Mouse (Mus musculus) CH12F3 (cell line): ENCODE results near the gene Brk1.

Experiments used
- in situ Hi-C: fragments of 300-500 bp; cut with MboI; formaldehyde crosslinking; loops from 2 replicates; pipeline ENCODE4 v1.14.3; 2020; ENCODE audit warnings: low sequenced_read_pairs

The Brk1 gene

DNA sequence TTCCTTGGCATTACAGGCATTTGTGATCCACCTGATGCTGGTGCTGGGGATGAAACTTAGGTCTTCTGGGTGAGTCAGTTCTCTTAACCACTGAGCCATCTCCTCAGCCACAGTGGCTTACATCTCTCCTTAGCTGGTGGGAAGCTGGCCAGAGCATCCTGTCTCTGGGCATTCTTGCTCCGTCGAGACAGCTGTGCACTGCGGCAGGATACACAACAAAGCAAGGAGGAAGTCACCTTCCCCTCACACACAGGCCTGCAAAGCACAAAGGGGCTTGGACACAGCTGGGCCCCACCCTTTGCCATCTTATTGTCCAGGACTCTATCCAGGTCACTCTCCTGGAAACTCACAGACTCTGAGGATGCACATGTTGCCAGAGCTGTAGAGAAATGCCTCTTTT lies 53.7 kb downstream of the Brk1 start:
- in situ Hi-C loops: no loop called here

DNA sequence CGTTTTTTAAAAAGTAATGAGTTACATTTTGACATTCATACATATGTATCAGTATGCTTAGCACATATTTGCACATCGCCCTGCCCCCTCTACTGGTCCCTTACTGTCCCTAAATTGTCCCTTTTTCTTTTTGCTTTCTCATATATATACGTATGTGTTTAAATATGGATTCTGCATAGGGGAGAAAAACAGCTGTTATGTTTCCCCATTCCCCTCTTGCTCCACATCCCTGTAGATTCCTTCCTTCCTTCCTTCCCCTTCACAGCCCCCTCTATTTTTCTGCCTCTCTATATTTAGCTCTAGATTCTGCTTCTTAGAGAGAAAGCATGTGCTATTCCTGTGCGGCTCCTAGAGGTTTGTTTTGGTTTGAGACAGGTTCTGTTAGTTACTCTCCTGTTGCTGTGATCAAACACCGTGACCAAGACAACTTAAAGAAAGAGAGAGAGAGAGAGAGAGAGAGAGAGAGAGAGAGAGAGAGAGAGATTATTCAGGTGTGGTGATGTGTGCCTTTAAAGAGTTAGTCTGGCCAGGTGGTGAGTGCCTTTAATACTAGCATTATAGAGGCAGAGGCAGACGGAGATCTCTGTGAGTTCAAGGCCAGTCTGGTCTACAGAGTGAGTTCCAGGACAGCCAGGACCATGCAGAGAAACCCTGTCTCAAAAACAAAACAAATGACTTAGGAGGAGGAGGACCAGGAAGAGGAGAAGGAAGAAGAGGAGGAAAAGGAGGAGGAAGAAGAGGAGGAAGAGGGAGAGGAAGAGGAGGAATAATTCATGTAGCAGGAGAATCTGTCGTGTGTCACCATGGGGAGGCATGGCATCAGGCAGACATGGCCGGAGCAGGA lies 55.3 kb downstream of the Brk1 start:
- in situ Hi-C loops: no loop called here

DNA sequence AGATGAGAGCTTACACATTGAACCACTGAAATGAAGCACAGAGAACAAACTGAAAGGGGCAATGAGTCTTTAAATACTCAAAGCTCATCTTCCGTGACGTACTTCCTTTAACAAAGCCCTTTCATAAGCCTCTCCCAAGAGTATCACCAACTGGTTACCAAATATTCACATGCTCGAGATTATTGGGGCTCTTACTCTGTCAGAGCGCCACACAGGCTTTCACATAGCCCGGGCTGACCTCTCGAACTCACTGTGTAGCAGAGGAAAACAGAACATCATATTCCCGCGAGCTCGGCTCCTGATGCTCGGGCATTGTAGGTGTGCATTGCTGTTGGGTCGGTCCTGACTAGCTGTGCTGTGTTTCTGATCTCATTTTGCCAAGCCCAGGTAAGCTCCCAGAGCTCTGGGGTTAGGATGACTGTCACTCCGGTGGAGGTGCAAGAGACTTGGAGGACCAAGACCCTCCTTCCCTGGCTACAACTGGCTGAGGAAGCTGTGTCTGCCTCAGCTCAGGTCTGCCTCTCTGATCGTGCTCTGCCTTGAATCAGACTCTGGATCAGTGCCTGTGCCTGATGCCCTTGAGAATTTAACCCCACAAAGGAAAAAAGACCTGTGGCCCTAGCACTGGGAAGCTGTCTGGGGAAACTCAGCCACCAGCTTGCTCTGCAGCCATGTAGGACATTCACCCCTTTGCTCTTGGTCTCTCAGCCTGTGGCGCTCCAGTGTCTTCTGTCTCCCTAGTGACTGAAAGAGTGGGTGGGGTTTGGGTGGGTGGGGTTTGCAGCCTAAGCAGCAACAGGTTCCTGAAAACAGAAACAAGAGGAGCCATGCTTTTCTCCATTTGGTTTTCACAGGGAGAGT lies 56.1 kb downstream of the Brk1 start:
- in situ Hi-C loops: no loop called here

DNA sequence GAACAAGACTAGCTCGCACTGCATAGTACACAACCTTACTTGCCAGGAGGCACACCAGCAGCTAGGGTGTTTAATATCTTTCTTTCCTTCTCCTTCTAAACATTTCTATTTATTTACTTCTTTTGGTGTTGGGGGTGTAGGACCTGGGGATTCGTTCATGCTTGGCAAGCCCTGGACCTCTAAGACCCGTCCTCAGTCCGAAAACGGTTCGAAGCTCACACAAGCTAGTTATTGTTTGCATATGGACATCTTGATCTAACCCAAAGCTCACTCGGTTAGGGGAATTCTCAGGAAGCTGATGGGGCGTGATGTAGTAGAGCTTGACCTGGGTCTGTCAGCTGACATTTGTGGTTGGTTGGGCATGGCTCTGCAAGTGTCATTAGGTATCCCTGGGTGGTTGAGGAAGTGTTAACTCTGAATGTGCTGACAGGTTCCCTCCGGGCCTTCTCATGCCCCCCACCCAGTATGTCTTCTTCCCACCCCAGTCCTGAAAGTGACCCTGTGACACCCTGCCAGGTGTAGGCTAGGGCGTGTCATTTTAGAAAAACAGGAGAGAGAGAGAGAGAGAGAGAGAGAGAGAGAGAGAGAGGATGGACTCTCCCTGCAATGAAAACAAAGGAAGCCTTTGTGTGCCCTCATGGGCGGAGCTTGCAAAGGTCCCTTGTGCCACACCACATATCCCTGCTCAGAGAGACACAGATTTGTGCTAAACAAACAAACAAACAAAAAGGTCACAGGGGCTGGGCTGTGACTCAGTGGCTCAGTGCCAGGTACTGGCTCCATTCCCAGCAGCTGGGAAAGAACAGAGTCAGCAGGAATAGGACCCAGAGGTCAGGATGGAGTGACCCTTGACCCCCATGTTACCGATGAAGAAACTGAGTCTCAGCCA lies 57.0 kb downstream of the Brk1 start:
- in situ Hi-C loops: no loop called here

DNA sequence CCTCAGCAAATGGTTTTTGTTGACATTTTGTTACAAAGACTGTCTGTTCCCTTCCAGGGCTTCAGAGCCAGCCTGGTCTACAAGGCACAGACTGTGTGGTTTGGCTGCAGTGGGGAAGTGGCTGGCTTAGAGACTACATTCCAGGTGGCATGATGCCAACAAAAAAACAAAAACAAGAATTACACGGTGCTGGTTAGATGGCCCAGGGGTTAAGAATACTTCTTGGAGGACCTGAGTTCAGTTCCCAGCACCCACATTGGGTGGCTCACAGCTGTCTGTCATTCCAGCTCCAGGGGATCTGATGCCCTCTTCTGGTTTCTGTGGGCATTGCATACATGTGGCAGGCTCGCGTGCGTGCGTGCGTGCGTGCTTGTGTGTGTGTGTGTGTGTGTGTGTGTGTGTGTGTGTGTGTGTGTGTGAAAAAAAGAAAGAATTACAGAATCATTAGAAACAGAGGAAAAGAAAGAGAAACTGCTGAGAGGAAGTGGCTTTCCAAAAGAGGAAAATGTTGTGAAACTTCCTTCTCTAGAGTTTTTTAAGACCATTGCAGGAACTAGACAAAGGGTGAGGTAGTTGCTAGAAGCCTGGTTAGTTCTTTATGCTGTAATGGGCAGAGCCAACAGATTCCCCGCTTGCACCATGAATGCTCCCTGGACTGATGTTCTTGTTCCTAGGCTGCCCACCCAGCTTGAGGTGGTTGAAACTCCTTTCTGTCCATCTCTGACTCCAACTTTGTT lies 58.6 kb downstream of the Brk1 start:
- in situ Hi-C loops: no loop called here

DNA sequence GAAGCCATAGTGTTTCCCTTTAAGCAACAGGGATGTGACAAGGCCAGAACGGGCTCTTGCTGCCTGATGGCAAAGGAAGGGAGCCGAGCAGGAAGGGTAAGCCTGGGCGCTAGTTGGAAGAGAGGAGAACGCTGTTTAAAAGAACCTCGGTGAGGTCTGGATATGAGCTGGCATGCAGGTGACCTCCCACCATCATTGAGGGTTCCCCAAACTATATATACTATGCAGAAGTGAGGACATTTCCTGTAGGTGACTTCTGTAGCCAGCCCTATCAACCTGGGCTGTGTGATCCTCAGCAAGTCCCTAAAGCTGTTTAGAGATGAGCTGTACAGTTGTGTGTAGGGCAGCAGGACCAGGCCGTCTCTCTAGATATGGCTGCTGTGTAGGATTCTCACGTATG lies 59.7 kb downstream of the Brk1 start:
- in situ Hi-C loops: no loop called here
